Mouse (Mus musculus) intestine, postnatal 0 days (tissue): ENCODE results near the gene Prr29. TPM values are rescaled to one million over a fixed set of nuclear protein-coding genes. Genes with fewer than 3 reads are reported as not detected.

Source experiments
- ATAC-seq: fragments of 200-750 bp; cut with Nextera tagmentation; 2 replicates; pipeline ENCODE4 v1.8.0; 2017; ENCODE audit warnings: mild to moderate bottlenecking, moderate TSS enrichment, moderate library complexity
- H3K27ac ChIP-seq: fragments of 300-500 bp; sonication (generic); 2 replicates; pipeline ENCODE4 v1.5.1; 2014; ENCODE audit warnings: mild to moderate bottlenecking, low read depth, low read length, moderate library complexity
- H3K27me3 ChIP-seq: fragments of 300-500 bp; sonication (generic); replicated peaks from 2 replicates; pipeline ENCODE4 v1.6.1; 2014; ENCODE audit warnings: low read length, mixed read lengths; ENCODE audit not compliant: control insufficient read depth, insufficient read depth
- H3K36me3 ChIP-seq: fragments of 300-500 bp; sonication (generic); 2 replicates; pipeline ENCODE4 v1.6.1; 2014; ENCODE audit warnings: mild to moderate bottlenecking, moderate library complexity; ENCODE audit not compliant: control insufficient read depth, insufficient read depth
- H3K4me1 ChIP-seq: fragments of 300-500 bp; sonication (generic); replicated peaks from 2 replicates; pipeline ENCODE4 v1.6.1; 2014; ENCODE audit warnings: antibody characterized with exemption, low read length, mixed read lengths; ENCODE audit not compliant: control insufficient read depth, insufficient read depth
- H3K4me2 ChIP-seq: fragments of 300-500 bp; sonication (generic); replicated peaks from 2 replicates; pipeline ENCODE4 v1.6.1; 2014; ENCODE audit warnings: low read depth, mild to moderate bottlenecking, moderate library complexity
- H3K4me3 ChIP-seq: fragments of 300-500 bp; sonication (generic); 2 replicates; pipeline ENCODE4 v1.5.1; 2014; ENCODE audit warnings: low read depth, low read length
- H3K9ac ChIP-seq: fragments of 300-500 bp; sonication (generic); 2 replicates; pipeline ENCODE4 v1.6.1; 2014; ENCODE audit warnings: mild to moderate bottlenecking, low read depth, low read length
- H3K9me3 ChIP-seq: fragments of 300-500 bp; sonication (generic); 2 replicates; pipeline ENCODE4 v1.6.1; 2016; ENCODE audit warnings: mixed run types; ENCODE audit not compliant: control insufficient read depth
- CTCF ChIP-seq: sonication (generic); IDR thresholded peaks from 2 replicates; pipeline ENCODE4 v1.5.1; 2016; ENCODE audit warnings: low read depth, mild to moderate bottlenecking, control low read depth, antibody characterized with exemption, moderate library complexity
- WGBS: fragments of 180-500 bp; shearing (Covaris S2); extraction: QIAGEN DNeasy Blood & Tissue Kit; methylation state at CpG from one replicate; pipeline ENCODE4 v1.1.7; 2014; 5-methylcytosine and 5-hydroxymethylcytosine counted together
- polyA plus RNA-seq: library from polyadenylated mRNA; unstranded; fragments of >200 nt; fragmentation: Nextera tagmentation; extraction: Ambion mirVana; gene quantifications from 2 replicates; pipeline ENCODE4 v1.2.1, GENCODE M21; 2015

The Prr29 gene
- polyA plus RNA-seq, 1 experiment from 2014 or later: 0.52 TPM

DNA sequence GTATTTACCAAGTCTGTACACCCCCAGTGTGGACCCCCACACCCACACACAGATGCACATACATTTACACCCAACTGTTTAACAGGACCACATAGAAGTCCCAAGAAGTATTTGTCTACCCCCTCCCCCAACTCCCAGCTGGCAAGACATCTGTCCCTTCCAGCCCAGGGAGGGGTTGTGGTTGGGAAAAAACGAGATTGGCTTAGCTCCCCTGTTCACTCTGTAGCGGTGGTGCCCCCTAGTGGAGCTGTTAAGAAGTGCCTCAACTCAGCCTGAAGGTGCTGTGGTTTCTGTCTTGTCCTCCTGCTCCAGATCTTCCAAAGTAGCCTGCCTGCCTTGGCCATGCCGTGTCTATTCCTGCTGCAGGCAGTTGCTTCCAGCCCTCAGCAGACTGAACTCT is 1.0 kb downstream of the Prr29 start:
- H3K27ac ChIP-seq: no peak overlapping the region
- WGBS: 11% methylated on average over 3 of the region's 3 CpGs

DNA sequence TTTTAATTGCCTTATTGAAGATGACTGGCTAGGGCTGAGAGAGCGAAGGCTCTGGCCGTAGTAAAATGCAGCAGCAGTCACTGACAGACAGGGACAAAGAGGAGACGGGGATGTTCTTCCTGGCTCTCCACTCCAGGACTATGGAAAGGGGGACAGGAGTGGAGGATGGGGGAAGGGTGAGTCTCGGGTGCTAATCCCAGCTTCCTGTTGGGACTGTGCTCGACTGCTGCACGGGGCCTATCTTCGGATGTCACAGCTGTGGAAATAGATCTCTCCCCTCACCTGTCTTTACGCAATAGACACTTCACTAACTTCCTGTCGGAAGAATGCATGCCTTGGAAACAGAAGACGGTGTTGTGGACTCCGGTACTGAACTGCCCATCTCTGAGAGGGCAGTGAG is 8.7 kb downstream of the Prr29 start:
- 0 out of 2 replicates have a peak, but pooled peaks cover 3% of the 10 kb centered on the region for H3K4me1 ChIP-seq
- H3K36me3 ChIP-seq: no peaks in the 10 kb centered on the region
- no peak; the same call in 1 of the 2 replicates for ATAC-seq
- H3K4me3 ChIP-seq: no peak overlapping the region
- H3K4me2 ChIP-seq: no peak overlapping the region
- no peak overlapping the region for H3K9ac ChIP-seq
- H3K27ac ChIP-seq: no peak overlapping the region
- no peak for TF ChIP-seq CTCF
- no peaks in the 10 kb centered on the region for H3K9me3 ChIP-seq
- 42% methylated on average over 11 of the region's 11 CpGs for WGBS
- no peaks in the 10 kb centered on the region for H3K27me3 ChIP-seq

More for the DNA sequence above, 1.0 kb downstream of the Prr29 start:
- no peak overlapping the region for H3K9ac ChIP-seq
- H3K4me1 ChIP-seq: no peaks in the 10 kb centered on the region
- H3K27me3 ChIP-seq: no peaks in the 10 kb centered on the region
- H3K4me3 ChIP-seq: no peak overlapping the region
- H3K9me3 ChIP-seq: no peaks in the 10 kb centered on the region
- no peak overlapping the region for H3K4me2 ChIP-seq
- ATAC-seq: no peak
- peak; percentile 86 for TF ChIP-seq CTCF
- H3K36me3 ChIP-seq: no peaks in the 10 kb centered on the region

DNA sequence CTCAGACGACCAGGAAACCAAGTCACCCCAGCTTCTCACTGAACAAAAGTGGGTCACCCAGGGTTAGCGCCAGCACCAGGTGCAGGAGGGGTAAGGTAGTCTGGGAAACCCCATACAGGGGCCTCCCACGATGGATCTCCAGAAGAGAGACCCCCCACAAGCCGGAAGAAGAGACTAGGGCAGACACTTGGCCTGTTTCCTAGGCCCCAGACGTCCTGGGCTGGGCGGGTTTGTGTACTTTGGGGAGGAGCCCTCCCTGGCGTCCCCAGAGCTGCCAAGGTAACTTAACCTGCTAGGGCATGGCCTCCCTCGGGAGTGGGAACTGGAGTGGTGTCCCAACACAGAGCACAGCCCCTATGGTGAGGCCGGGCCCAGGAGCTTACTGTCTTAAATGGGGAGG is 9.3 kb downstream of the Prr29 start:
- TF ChIP-seq CTCF: no peak
- H3K9ac ChIP-seq: no peak overlapping the region
- H3K4me2 ChIP-seq: no peak overlapping the region
- H3K27ac ChIP-seq: no peak overlapping the region; the same call in 1 of the 2 replicates
- H3K4me3 ChIP-seq: no peak overlapping the region
- H3K27me3 ChIP-seq: no peaks in the 10 kb centered on the region
- H3K36me3 ChIP-seq: no peaks in the 10 kb centered on the region
- no peaks in the 10 kb centered on the region for H3K9me3 ChIP-seq
- H3K4me1 ChIP-seq: 0 out of 2 replicates have a peak, but pooled peaks cover 3% of the 10 kb centered on the region
- ATAC-seq: peak; percentile 53
- WGBS: 22% methylated on average over 9 of the region's 9 CpGs

DNA sequence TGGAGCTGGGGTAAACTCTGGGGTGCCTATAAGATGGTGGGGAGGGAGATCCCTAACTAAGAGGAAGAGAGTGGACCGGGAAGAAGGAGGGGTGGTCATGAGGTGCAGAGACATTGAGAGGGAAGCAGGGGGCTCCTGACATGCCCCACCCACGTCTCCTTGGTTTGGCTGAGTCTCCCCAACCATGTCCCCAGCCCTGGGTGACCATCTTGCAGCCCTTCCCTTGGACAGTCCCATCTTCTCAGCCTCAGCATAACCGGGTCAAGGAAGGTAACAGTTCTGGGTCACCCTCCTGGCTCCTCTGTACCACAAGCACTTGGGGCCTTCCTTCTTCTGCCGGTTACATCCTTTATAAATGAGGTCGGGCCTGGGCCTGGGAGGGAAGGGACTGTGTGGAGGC is 9.7 kb downstream of the Prr29 start:
- Histone ChIP-seq H3K36me3 (no peaks in the 10 kb centered on the region), H3K4me2 (no peak overlapping the region), H3K27ac (no peak overlapping the region; the same call in 1 of the 2 replicates), H3K4me3 (no peak overlapping the region), H3K4me1 (0 out of 2 replicates have a peak, but pooled peaks cover 3% of the 10 kb centered on the region), H3K9ac (no peak overlapping the region), H3K9me3 (no peaks in the 10 kb centered on the region), H3K27me3 (no peaks in the 10 kb centered on the region)
- 73% methylated on average over 5 of the region's 5 CpGs for WGBS
- ATAC-seq: no peak
- TF ChIP-seq CTCF: no peak

DNA sequence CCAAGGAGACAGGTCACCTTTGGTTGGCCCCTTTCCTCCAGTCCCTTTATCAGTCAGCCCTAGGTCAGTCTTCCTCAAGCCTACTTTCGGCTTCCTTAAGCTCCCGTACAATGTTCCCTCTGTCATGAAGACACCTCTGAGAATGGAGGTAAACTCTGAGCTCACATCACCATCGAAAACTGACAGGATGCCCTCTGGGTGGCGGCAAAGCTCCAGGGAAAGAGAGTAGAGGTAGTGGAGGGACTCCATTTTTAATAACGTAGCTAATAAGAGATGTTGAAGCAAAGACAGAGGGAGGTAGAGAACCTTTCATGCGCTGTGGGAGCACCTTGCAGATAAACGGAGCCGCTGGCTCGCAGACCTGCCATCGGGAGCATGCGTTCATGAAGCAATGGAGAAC is 15.7 kb downstream of the Prr29 start:
- Histone ChIP-seq H3K4me1 (no peaks in the 10 kb centered on the region), H3K9me3 (no peaks in the 10 kb centered on the region), H3K4me3 (no peak overlapping the region), H3K27me3 (no peaks in the 10 kb centered on the region), H3K4me2 (0 out of 2 replicates have a peak overlapping the region, but pooled peaks have one; percentile 7), H3K9ac (no peak overlapping the region), H3K36me3 (no peaks in the 10 kb centered on the region), H3K27ac (no peak overlapping the region)
- WGBS: 72% methylated on average over 11 of the region's 11 CpGs
- ATAC-seq: no peak
- TF ChIP-seq CTCF: peak; percentile 49

DNA sequence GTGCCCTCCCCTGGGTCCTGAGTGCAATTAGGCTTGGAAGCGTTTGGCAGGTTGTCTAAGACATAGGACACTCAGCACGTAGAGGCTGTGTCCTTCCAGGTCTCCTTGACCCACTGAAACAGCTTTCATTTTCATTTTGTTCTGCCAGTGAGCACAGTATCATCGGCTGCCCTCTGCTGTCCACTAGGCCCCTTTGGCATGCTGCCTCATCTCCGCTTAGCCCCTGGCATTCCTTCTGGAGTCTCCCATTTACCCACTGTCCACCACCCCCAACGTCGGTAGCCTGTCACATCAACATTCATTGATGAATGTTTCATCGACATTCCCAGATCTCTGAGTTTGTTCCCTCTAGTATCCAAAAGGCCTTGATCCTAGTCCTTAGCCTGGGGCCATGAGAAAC is 16.6 kb downstream of the Prr29 start:
- peak; percentile 44 for TF ChIP-seq CTCF
- Histone ChIP-seq H3K36me3 (no peaks in the 10 kb centered on the region), H3K27me3 (no peaks in the 10 kb centered on the region), H3K4me1 (no peaks in the 10 kb centered on the region), H3K9ac (no peak overlapping the region), H3K27ac (no peak overlapping the region), H3K4me3 (0 out of 2 replicates have a peak overlapping the region, but pooled peaks have one; percentile 12), H3K9me3 (no peaks in the 10 kb centered on the region), H3K4me2 (0 out of 2 replicates have a peak overlapping the region, but pooled peaks have one; percentile 21)
- no peak for ATAC-seq
- WGBS: 73% methylated on average over 7 of the region's 7 CpGs
